Mouse (Mus musculus) forebrain, embryonic 13.5 days (tissue): ENCODE measurements around the gene Lrrc4b. TPM values are rescaled to one million over a fixed set of nuclear protein-coding genes. Genes with fewer than 3 reads are reported as not detected.

Source experiments
- ATAC-seq: fragments of 200-750 bp; cut with Nextera tagmentation; 2 replicates; pipeline ENCODE4 v1.8.0; 2017
- H3K27ac ChIP-seq: fragments of 300-500 bp; sonication (generic); 2 replicates; pipeline ENCODE4 v1.5.1; 2015; ENCODE audit warnings: inconsistent platforms, mild to moderate bottlenecking, moderate library complexity
- H3K27me3 ChIP-seq: fragments of 300-500 bp; sonication (generic); 2 replicates; pipeline ENCODE4 v1.6.1; 2015; ENCODE audit warnings: mild to moderate bottlenecking, inconsistent platforms
- H3K36me3 ChIP-seq: fragments of 300-500 bp; sonication (generic); 2 replicates; pipeline ENCODE4 v1.6.1; 2015; ENCODE audit warnings: mild to moderate bottlenecking, inconsistent platforms; ENCODE audit not compliant: poor library complexity, severe bottlenecking
- H3K4me1 ChIP-seq: fragments of 300-500 bp; sonication (generic); 2 replicates; pipeline ENCODE4 v1.6.1; 2015; ENCODE audit warnings: inconsistent platforms
- H3K4me2 ChIP-seq: fragments of 300-500 bp; sonication (generic); 2 replicates; pipeline ENCODE4 v1.6.1; 2015; ENCODE audit warnings: inconsistent platforms, mild to moderate bottlenecking, moderate library complexity
- H3K4me3 ChIP-seq: fragments of 300-500 bp; sonication (generic); 2 replicates; pipeline ENCODE4 v1.5.1; 2015; ENCODE audit warnings: mild to moderate bottlenecking, inconsistent platforms
- H3K9ac ChIP-seq: fragments of 300-500 bp; sonication (generic); 2 replicates; pipeline ENCODE4 v1.6.1; 2015; ENCODE audit warnings: mild to moderate bottlenecking, inconsistent platforms
- H3K9me3 ChIP-seq: fragments of 300-500 bp; sonication (generic); replicated peaks from 2 replicates; pipeline ENCODE4 v1.6.1; 2016; ENCODE audit warnings: inconsistent platforms
- WGBS: fragments of 180-500 bp; shearing (Covaris S2); methylation state at CpG from one replicate; pipeline ENCODE4 v1.1.7; 2015; 5-methylcytosine and 5-hydroxymethylcytosine counted together
- polyA plus RNA-seq: library from polyadenylated mRNA; unstranded; fragments of >200 nt; fragmentation: Nextera tagmentation; extraction: Ambion mirVana; gene quantifications from 2 replicates; pipeline ENCODE4 v1.2.1, GENCODE M21; 2015

Lrrc4b gene
- polyA plus RNA-seq, 1 experiment from 2014 or later: 12.6 TPM

- H3K9me3 ChIP-seq: no peaks in the 10 kb centered on the region
- H3K27ac ChIP-seq: no peak overlapping the region
- no peaks in the 10 kb centered on the region for H3K4me1 ChIP-seq
- no peak overlapping the region for H3K9ac ChIP-seq
- H3K36me3 ChIP-seq: no peaks in the 10 kb centered on the region
- no peak overlapping the region for H3K4me2 ChIP-seq
- no peak for ATAC-seq
- WGBS: 86% methylated on average over 4 of the region's 4 CpGs
- H3K4me3 ChIP-seq: no peak overlapping the region
- H3K27me3 ChIP-seq: no peaks in the 10 kb centered on the region
These were observed 17.7 kb upstream of the Lrrc4b start for GRCm38 (mm10) chr7:44411144-44411543.

GRCm38 (mm10) chr7:44413307-44413706 is 15.5 kb upstream of the Lrrc4b start:
- H3K9me3 ChIP-seq: no peaks in the 10 kb centered on the region
- ATAC-seq: no peak
- WGBS: 89% methylated on average over 6 of the region's 6 CpGs
- H3K4me3 ChIP-seq: no peak overlapping the region
- H3K27ac ChIP-seq: no peak overlapping the region
- no peaks in the 10 kb centered on the region for H3K36me3 ChIP-seq
- no peak overlapping the region for H3K9ac ChIP-seq
- H3K4me1 ChIP-seq: no peaks in the 10 kb centered on the region
- H3K27me3 ChIP-seq: no peaks in the 10 kb centered on the region; the same call in 1 of the 2 replicates
- H3K4me2 ChIP-seq: no peak overlapping the region

GRCm38 (mm10) chr7:44427666-44428065 is 1.2 kb upstream of the Lrrc4b start:
- Histone ChIP-seq H3K9me3 (no peaks in the 10 kb centered on the region), H3K27me3 (no peaks in the 10 kb centered on the region; the same call in 1 of the 2 replicates), H3K4me3 (peak overlapping the region; percentile 82), H3K4me1 (peaks cover 48% of the 10 kb centered on the region), H3K4me2 (peak overlapping the region; percentile 58), H3K36me3 (no peaks in the 10 kb centered on the region), H3K9ac (peak overlapping the region; percentile 59), H3K27ac (peak overlapping the region; percentile 99)
- ATAC-seq: peak; percentile 0; the same call in 1 of the 2 replicates
- WGBS: 8% methylated on average over 8 of the region's 8 CpGs

GRCm38 (mm10) chr7:44428171-44428950 is 457 bp upstream of the Lrrc4b start:
- WGBS: under 1% methylated on average over 18 of the region's 38 CpGs

GRCm38 (mm10) chr7:44429534-44430488 is 993 bp downstream of the Lrrc4b start:
- H3K27ac ChIP-seq: peak overlapping the region; percentile 99
- under 1% methylated on average over 32 of the region's 32 CpGs for WGBS
- peaks cover 8% of the 10 kb centered on the region for H3K36me3 ChIP-seq
- peaks cover 57% of the 10 kb centered on the region for H3K4me1 ChIP-seq
- peak overlapping the region; percentile 95 for H3K4me2 ChIP-seq
- peak overlapping the region; percentile 97 for H3K9ac ChIP-seq
- ATAC-seq: peak; percentile 11
- peak overlapping the region; percentile 82 for H3K4me3 ChIP-seq
- H3K27me3 ChIP-seq: no peaks in the 10 kb centered on the region
- no peaks in the 10 kb centered on the region for H3K9me3 ChIP-seq

More at GRCm38 (mm10) chr7:44428171-44428950, 457 bp upstream of the Lrrc4b start:
- Histone ChIP-seq H3K4me3 (peak overlapping the region; percentile 82), H3K4me2 (peak overlapping the region; percentile 95), H3K9ac (peak overlapping the region; percentile 97), H3K27me3 (no peaks in the 10 kb centered on the region; the same call in 1 of the 2 replicates), H3K4me1 (peaks cover 55% of the 10 kb centered on the region), H3K36me3 (no peaks in the 10 kb centered on the region), H3K9me3 (no peaks in the 10 kb centered on the region), H3K27ac (peak overlapping the region; percentile 99)
- ATAC-seq: peak; percentile 28

- Histone ChIP-seq H3K4me2 (no peak overlapping the region), H3K27ac (no peak overlapping the region), H3K9ac (0 out of 2 replicates have a peak overlapping the region, but pooled peaks have one; percentile 97), H3K36me3 (peaks cover 17% of the 10 kb centered on the region), H3K4me1 (peaks cover 53% of the 10 kb centered on the region), H3K9me3 (no peaks in the 10 kb centered on the region), H3K4me3 (no peak overlapping the region), H3K27me3 (no peaks in the 10 kb centered on the region)
- 83% methylated on average over 6 of the region's 6 CpGs for WGBS
- ATAC-seq: no peak
These were observed 3.7 kb downstream of the Lrrc4b start for GRCm38 (mm10) chr7:44432550-44432949.

- Histone ChIP-seq H3K4me1 (peaks cover 53% of the 10 kb centered on the region), H3K9me3 (no peaks in the 10 kb centered on the region), H3K4me2 (no peak overlapping the region), H3K27me3 (no peaks in the 10 kb centered on the region), H3K36me3 (peaks cover 17% of the 10 kb centered on the region), H3K27ac (no peak overlapping the region), H3K4me3 (no peak overlapping the region), H3K9ac (no peak overlapping the region)
- ATAC-seq: peak; percentile 48
- 9% methylated on average over 7 of the region's 7 CpGs for WGBS
These were observed 4.6 kb downstream of the Lrrc4b start for GRCm38 (mm10) chr7:44433371-44433770.

- 80% methylated on average over 9 of the region's 9 CpGs for WGBS
- Histone ChIP-seq H3K4me3 (no peak overlapping the region), H3K9ac (no peak overlapping the region), H3K4me1 (peaks cover 55% of the 10 kb centered on the region), H3K9me3 (no peaks in the 10 kb centered on the region), H3K4me2 (no peak overlapping the region), H3K36me3 (peaks cover 17% of the 10 kb centered on the region), H3K27ac (no peak overlapping the region), H3K27me3 (no peaks in the 10 kb centered on the region)
- no peak for ATAC-seq
These were observed 5.3 kb downstream of the Lrrc4b start for GRCm38 (mm10) chr7:44434089-44434488.

GRCm38 (mm10) chr7:44435796-44436195 is 7.0 kb downstream of the Lrrc4b start:
- H3K4me2 ChIP-seq: no peak overlapping the region
- H3K27me3 ChIP-seq: no peaks in the 10 kb centered on the region
- no peak overlapping the region for H3K9ac ChIP-seq
- peaks cover 17% of the 10 kb centered on the region for H3K36me3 ChIP-seq
- no peak for ATAC-seq
- H3K4me3 ChIP-seq: no peak overlapping the region
- peaks cover 48% of the 10 kb centered on the region for H3K4me1 ChIP-seq
- 74% methylated on average over 5 of the region's 5 CpGs for whole genome bisulfite sequencing
- no peaks in the 10 kb centered on the region for H3K9me3 ChIP-seq
- H3K27ac ChIP-seq: no peak overlapping the region

GRCm38 (mm10) chr7:44436267-44436666 is 7.4 kb downstream of the Lrrc4b start:
- Histone ChIP-seq H3K27me3 (no peaks in the 10 kb centered on the region), H3K9me3 (no peaks in the 10 kb centered on the region), H3K27ac (no peak overlapping the region), H3K36me3 (peaks cover 17% of the 10 kb centered on the region), H3K9ac (no peak overlapping the region), H3K4me2 (no peak overlapping the region), H3K4me1 (peaks cover 47% of the 10 kb centered on the region), H3K4me3 (no peak overlapping the region)
- 20% methylated on average over 1 of the region's 1 CpGs for WGBS
- ATAC-seq: no peak

GRCm38 (mm10) chr7:44437188-44437587 is 8.4 kb downstream of the Lrrc4b start:
- no peak overlapping the region for H3K4me2 ChIP-seq
- H3K27me3 ChIP-seq: no peaks in the 10 kb centered on the region
- H3K4me3 ChIP-seq: no peak overlapping the region
- H3K36me3 ChIP-seq: peaks cover 17% of the 10 kb centered on the region
- no peaks in the 10 kb centered on the region for H3K9me3 ChIP-seq
- peaks cover 43% of the 10 kb centered on the region for H3K4me1 ChIP-seq
- no peak for ATAC-seq
- 87% methylated on average over 1 of the region's 1 CpGs for WGBS
- H3K27ac ChIP-seq: no peak overlapping the region
- H3K9ac ChIP-seq: peak overlapping the region; percentile 22; the same call in 1 of the 2 replicates

GRCm38 (mm10) chr7:44437933-44438332 is 9.1 kb downstream of the Lrrc4b start:
- Histone ChIP-seq H3K9ac (peak overlapping the region; percentile 22; the same call in 1 of the 2 replicates), H3K27me3 (no peaks in the 10 kb centered on the region), H3K4me1 (peaks cover 36% of the 10 kb centered on the region), H3K9me3 (no peaks in the 10 kb centered on the region), H3K27ac (no peak overlapping the region; the same call in 1 of the 2 replicates), H3K4me3 (no peak overlapping the region), H3K36me3 (peaks cover 17% of the 10 kb centered on the region), H3K4me2 (no peak overlapping the region)
- no peak for ATAC-seq
- 66% methylated on average over 8 of the region's 8 CpGs for WGBS
